Mouse (Mus musculus): ENCODE data around the gene Necap2. TPM values are rescaled to one million over a fixed set of nuclear protein-coding genes. Genes with fewer than 3 reads are reported as not detected.

Gene Necap2
- polyA plus RNA-seq, 1 experiment from 2014 or later = 87.5 TPM

DNA sequence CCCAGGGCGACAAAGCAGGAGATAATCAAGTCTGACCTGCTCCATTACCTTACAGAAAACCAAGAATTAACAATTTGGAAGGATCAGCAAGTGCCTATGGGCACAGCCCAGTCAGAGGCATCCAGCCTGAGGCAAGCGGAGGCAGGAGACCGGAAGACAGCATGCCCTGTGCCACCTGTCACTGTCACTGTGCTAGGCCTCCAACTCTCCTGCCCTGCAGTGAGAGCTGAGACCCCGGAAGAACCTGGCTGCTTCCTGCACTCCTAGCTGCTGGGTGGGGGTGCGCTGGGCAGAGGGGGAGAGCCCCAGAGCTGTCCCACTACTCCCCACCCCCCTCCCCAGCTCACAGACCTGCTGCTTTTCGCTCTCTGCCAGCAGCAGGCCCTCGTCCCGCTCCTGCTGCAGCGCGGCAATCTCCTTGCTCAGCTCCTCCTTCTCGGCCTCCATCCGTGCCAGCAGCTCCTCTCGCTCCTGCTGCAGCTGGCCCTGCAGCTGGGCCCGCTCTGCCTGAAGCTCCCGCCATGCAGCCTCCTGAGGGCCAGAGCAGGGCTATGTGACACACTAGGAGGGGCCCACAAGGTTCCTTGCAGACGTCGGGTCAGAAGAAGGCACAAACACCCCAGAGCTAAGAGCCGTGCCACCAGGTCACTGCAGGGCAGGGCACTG lies 47.5 kb downstream of the Necap2 start:
- Histone ChIP-seq H3K4me3 (ENCODE audit: low read depth, low read length) (no peak overlapping the region), H3K27ac (ENCODE audit: low read length) (no peak overlapping the region), H3K4me1 (ENCODE audit: control insufficient read depth, low read depth, low read length) (peaks cover 3% of the 10 kb centered on the region; the same call in 1 of the 2 replicates), H3K9ac (ENCODE audit: low read depth, low read length) (no peak overlapping the region), H3K9me3 (replicated peaks; ENCODE audit: control insufficient read depth, low read length) (no peaks in the 10 kb centered on the region), H3K4me2 (ENCODE audit: low read depth, low read length) (no peak overlapping the region), H3K36me3 (ENCODE audit: control insufficient read depth, insufficient read depth) (no peaks in the 10 kb centered on the region), H3K27me3 (ENCODE audit: control insufficient read depth, insufficient read depth, low read depth, low read length) (no peaks in the 10 kb centered on the region)
- 83% methylated on average over 18 of the region's 18 CpGs for WGBS (ENCODE audit: insufficient replicate concordance)
- ATAC-seq (ENCODE audit: low read depth) = no peak

DNA sequence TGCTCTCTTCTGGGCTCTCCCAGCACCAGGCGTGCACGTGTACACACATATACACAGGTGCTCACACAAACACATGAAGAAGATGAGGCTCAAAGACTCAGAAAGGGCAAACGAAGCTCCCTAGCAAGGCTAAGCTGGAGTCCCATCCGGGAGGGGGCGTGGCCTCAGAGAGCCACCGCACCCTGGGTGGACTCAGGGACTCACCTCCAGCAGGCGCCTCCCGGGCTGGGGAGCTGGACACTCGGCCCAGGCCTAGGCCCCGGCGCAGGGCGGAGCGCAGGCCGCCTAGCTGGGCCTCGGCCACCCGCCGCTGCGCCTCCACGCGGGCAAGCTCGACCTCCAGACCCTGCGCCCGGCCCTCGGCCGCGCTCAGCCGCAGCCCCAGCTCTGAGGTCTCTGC lies 53.2 kb downstream of the Necap2 start:
- Histone ChIP-seq H3K4me1 (ENCODE audit: control insufficient read depth, low read depth, low read length) (no peaks in the 10 kb centered on the region), H3K9ac (ENCODE audit: low read depth, low read length) (no peak overlapping the region), H3K27ac (ENCODE audit: low read length) (no peak overlapping the region), H3K36me3 (ENCODE audit: control insufficient read depth, insufficient read depth) (no peaks in the 10 kb centered on the region), H3K4me2 (ENCODE audit: low read depth, low read length) (no peak overlapping the region), H3K27me3 (ENCODE audit: control insufficient read depth, insufficient read depth, low read depth, low read length) (no peaks in the 10 kb centered on the region), H3K9me3 (replicated peaks; ENCODE audit: control insufficient read depth, low read length) (no peaks in the 10 kb centered on the region), H3K4me3 (ENCODE audit: low read depth, low read length) (no peak overlapping the region)
- whole genome bisulfite sequencing (ENCODE audit: insufficient replicate concordance) = 74% methylated on average over 27 of the region's 27 CpGs
- ATAC-seq (ENCODE audit: low read depth) = peak; percentile 31

DNA sequence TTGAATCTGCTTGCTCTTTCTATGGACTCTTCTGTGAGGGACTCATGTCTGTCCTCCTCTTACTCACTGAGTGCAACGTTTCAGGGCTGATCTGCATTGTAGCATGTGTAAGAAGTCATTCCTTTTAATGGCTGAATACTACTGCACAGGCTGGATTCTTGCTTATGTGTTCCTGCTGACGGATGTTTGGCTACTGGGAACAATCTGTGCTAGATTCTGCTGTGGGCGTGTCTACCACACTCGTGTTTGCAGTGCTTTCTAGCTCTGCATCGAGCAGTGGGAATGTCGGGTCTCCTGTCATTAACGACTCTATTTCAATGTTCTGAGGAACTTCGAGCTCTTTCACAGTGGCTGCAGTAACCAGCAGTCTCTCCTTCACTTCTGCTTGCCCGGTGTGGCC lies 54.1 kb downstream of the Necap2 start:
- Histone ChIP-seq H3K9me3 (replicated peaks; ENCODE audit: control insufficient read depth, low read length) (no peaks in the 10 kb centered on the region), H3K27ac (ENCODE audit: low read length) (no peak overlapping the region), H3K4me3 (ENCODE audit: low read depth, low read length) (no peak overlapping the region), H3K27me3 (ENCODE audit: control insufficient read depth, insufficient read depth, low read depth, low read length) (no peaks in the 10 kb centered on the region), H3K9ac (ENCODE audit: low read depth, low read length) (no peak overlapping the region), H3K4me1 (ENCODE audit: control insufficient read depth, low read depth, low read length) (no peaks in the 10 kb centered on the region), H3K4me2 (ENCODE audit: low read depth, low read length) (no peak overlapping the region), H3K36me3 (ENCODE audit: control insufficient read depth, insufficient read depth) (no peaks in the 10 kb centered on the region)
- no peak for ATAC-seq (ENCODE audit: low read depth)
- WGBS (ENCODE audit: insufficient replicate concordance) = 49% methylated on average over 9 of the region's 9 CpGs

DNA sequence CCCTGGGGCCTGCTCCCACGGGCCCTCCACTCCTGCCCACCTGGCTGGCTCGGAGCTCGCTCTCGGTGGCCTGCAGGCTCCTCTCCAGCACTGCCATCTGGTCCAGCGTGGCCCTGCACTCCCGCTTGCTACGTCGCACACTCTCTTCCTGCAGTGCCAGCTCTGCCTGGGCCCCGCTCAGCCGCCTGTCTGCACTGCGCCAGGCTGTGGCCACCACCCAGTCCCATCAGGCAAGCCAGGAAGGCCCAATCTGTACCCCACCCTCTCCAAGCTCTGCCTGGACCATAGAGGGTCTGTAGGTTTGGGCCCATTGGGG lies 56.6 kb downstream of the Necap2 start:
- no peaks in the 10 kb centered on the region for H3K36me3 ChIP-seq (ENCODE audit: control insufficient read depth, insufficient read depth)
- H3K4me3 ChIP-seq (ENCODE audit: low read depth, low read length) = no peak overlapping the region
- H3K27ac ChIP-seq (ENCODE audit: low read length) = no peak overlapping the region
- no peak for ATAC-seq (ENCODE audit: low read depth)
- no peaks in the 10 kb centered on the region for H3K9me3 ChIP-seq (replicated peaks; ENCODE audit: control insufficient read depth, low read length)
- H3K27me3 ChIP-seq (ENCODE audit: control insufficient read depth, insufficient read depth, low read depth, low read length) = no peaks in the 10 kb centered on the region
- 75% methylated on average over 11 of the region's 11 CpGs for WGBS (ENCODE audit: insufficient replicate concordance)
- H3K4me2 ChIP-seq (ENCODE audit: low read depth, low read length) = no peak overlapping the region
- H3K4me1 ChIP-seq (ENCODE audit: control insufficient read depth, low read depth, low read length) = no peaks in the 10 kb centered on the region
- no peak overlapping the region for H3K9ac ChIP-seq (ENCODE audit: low read depth, low read length)

DNA sequence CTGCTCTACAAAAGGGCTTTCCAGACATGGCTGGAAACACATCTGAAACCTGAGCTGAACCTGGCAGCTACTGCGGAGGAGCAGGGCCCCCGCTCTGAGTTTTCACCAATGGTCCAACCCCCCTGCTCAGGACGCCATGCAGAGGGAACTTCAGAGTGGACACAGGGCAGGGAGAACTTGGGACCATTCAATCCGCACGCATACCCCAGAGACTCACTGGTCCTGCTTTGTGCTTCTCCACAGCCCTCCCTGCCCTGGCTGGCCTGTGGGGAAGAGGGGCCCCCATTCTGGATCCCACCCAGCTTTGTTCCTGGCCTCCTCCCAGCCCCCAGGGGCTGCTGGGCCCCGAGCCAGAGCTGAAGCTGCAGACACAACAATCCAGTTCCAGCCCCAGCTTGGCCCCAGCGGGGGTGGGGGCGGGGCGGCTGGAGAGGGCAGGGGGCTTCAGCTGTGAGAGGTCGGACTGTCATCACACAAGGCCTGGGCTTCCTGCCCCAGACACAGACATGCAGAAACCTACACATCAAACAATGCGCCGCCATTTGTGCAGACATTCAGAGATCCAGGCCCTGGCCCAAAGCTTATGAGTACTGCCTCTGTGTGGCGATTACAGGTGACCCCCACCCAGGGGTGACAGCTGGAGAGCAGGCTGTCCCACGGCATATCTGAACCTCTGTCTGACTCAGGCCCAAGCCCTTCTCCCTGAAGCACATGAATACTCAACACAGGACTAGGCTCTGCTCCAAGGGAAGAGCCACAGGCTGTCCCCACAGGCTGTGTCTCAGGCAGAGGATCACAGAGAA lies 57.1 kb downstream of the Necap2 start:
- no peak overlapping the region for H3K27ac ChIP-seq (ENCODE audit: low read length)
- no peak overlapping the region for H3K4me2 ChIP-seq (ENCODE audit: low read depth, low read length)
- H3K4me1 ChIP-seq (ENCODE audit: control insufficient read depth, low read depth, low read length) = no peaks in the 10 kb centered on the region
- no peak overlapping the region for H3K4me3 ChIP-seq (ENCODE audit: low read depth, low read length)
- H3K9me3 ChIP-seq (replicated peaks; ENCODE audit: control insufficient read depth, low read length) = no peaks in the 10 kb centered on the region
- H3K9ac ChIP-seq (ENCODE audit: low read depth, low read length) = no peak overlapping the region
- no peak for ATAC-seq (ENCODE audit: low read depth)
- no peaks in the 10 kb centered on the region for H3K36me3 ChIP-seq (ENCODE audit: control insufficient read depth, insufficient read depth)
- WGBS (ENCODE audit: insufficient replicate concordance) = 62% methylated on average over 14 of the region's 14 CpGs
- H3K27me3 ChIP-seq (ENCODE audit: control insufficient read depth, insufficient read depth, low read depth, low read length) = no peaks in the 10 kb centered on the region

DNA sequence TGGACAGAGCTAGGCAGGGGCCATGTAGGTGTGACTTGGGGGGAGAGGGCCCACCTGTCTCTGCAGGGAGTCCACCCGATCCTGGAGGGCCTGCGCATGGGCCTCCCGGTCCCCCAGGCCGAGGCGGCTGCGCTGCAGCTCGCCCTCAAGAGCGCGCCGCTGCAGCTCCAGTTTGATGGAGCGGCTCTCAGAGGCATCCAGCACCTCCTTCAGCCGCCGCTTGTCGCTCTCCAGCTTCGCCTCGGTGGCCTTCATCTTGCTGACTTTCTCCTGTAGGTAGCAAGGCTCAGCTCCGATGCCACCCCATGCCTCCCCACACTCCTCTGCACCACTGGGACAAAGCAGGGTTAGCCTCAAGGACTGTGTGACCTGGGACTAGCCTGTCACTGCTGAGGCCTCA lies 57.9 kb downstream of the Necap2 start:
- H3K4me2 ChIP-seq (ENCODE audit: low read depth, low read length) = no peak overlapping the region
- no peaks in the 10 kb centered on the region for H3K27me3 ChIP-seq (ENCODE audit: control insufficient read depth, insufficient read depth, low read depth, low read length)
- ATAC-seq (ENCODE audit: low read depth) = no peak
- H3K4me1 ChIP-seq (ENCODE audit: control insufficient read depth, low read depth, low read length) = no peaks in the 10 kb centered on the region
- WGBS (ENCODE audit: insufficient replicate concordance) = 77% methylated on average over 17 of the region's 17 CpGs
- no peak overlapping the region for H3K27ac ChIP-seq (ENCODE audit: low read length)
- H3K4me3 ChIP-seq (ENCODE audit: low read depth, low read length) = no peak overlapping the region
- no peaks in the 10 kb centered on the region for H3K36me3 ChIP-seq (ENCODE audit: control insufficient read depth, insufficient read depth)
- H3K9me3 ChIP-seq (replicated peaks; ENCODE audit: control insufficient read depth, low read length) = no peaks in the 10 kb centered on the region
- no peak overlapping the region for H3K9ac ChIP-seq (ENCODE audit: low read depth, low read length)

DNA sequence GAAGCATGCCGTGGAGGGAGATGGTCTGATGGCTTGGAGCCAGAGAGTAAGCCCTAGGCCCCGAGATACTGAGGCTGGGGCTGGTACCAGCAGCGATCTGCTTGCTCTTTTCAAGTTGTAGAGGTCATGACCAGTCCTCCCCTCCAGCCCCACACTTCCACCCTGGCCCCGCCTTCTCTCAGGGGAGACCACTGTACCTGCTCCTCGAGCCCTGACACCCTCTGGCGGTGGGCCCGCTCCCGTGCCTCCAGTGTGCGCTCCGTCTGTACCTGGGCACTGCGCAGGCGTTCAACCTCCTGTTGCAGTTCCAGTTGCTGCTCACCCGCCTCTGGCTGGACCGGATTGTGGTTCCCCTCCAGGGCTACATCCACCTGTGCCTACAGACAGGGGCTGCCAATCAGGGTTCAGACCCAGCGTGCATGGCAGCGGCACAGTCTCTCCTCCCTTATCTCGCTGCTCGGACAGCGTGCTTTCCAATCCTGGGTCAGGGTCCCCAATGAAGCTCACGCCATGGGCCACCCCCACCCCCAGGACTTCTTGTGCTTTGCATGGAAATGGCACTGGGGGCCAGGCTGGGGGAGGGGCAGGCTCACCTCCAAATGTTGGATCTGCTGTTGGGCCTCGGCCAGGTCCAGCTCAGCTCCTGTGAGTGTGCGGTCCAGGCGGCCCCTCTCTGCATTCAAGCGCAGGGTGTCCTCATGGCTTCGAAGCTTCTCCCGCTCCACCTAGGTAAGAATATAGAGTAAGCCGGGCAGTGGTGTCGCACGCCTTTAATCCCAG lies 60.3 kb downstream of the Necap2 start:
- no peaks in the 10 kb centered on the region for H3K27me3 ChIP-seq (ENCODE audit: control insufficient read depth, insufficient read depth, low read depth, low read length)
- no peak overlapping the region for H3K4me3 ChIP-seq (ENCODE audit: low read depth, low read length)
- no peaks in the 10 kb centered on the region for H3K9me3 ChIP-seq (replicated peaks; ENCODE audit: control insufficient read depth, low read length)
- no peak overlapping the region for H3K27ac ChIP-seq (ENCODE audit: low read length)
- H3K4me1 ChIP-seq (ENCODE audit: control insufficient read depth, low read depth, low read length) = no peaks in the 10 kb centered on the region
- H3K36me3 ChIP-seq (ENCODE audit: control insufficient read depth, insufficient read depth) = no peaks in the 10 kb centered on the region
- 80% methylated on average over 29 of the region's 29 CpGs for WGBS (ENCODE audit: insufficient replicate concordance)
- H3K9ac ChIP-seq (ENCODE audit: low read depth, low read length) = no peak overlapping the region
- no peak overlapping the region for H3K4me2 ChIP-seq (ENCODE audit: low read depth, low read length)
- ATAC-seq (ENCODE audit: low read depth) = no peak
